Mouse (Mus musculus): ENCODE measurements around the gene Olfr263. TPM values are rescaled to one million over a fixed set of nuclear protein-coding genes. Genes with fewer than 3 reads are reported as not detected.

The Olfr263 gene
- polyA plus RNA-seq, 1 experiment = not detected

Other genes starting within 250 kb of the Olfr263 start
- not detected in 2 replicates for gene Olfr1370, start 54.7 kb upstream of the Olfr263 start, polyA plus RNA-seq (2012; rRNA removed)
- not detected in 2 replicates for gene Olfr1369-ps1, start 18.2 kb upstream of the Olfr263 start, polyA plus RNA-seq (2012; rRNA removed)
- gene Olfr1368, start 16.2 kb downstream of the Olfr263 start, polyA plus RNA-seq (2012; rRNA removed) = not detected in 2 replicates
- 40.5 and 48.2 TPM in 2 replicates for gene Trim27, start 49.8 kb downstream of the Olfr263 start, polyA plus RNA-seq (2012; rRNA removed)
- gene Gpx5, start 163.1 kb downstream of the Olfr263 start, polyA plus RNA-seq (2012; rRNA removed) = 0.10 TPM in 1 of 2 replicates, not detected in the other
- gene Gpx6, start 182.5 kb downstream of the Olfr263 start, polyA plus RNA-seq (2012; rRNA removed) = not detected in 2 replicates
- not detected in 2 replicates for gene Olfr1367, start 217.3 kb downstream of the Olfr263 start, polyA plus RNA-seq (2012; rRNA removed)
- gene Zscan12, start 233.2 kb downstream of the Olfr263 start, polyA plus RNA-seq (2012; rRNA removed) = 7.9 and 8.0 TPM in 2 replicates